Mouse (Mus musculus) lung, adult 2 months (tissue): Measurements from ENCODE around the gene Atf7ip.

Experiments
- CTCF ChIP-seq: fragments of 200-500 bp; IDR thresholded peaks from 2 replicates; pipeline ENCODE4 v1.5.1; 2011; ENCODE audit warnings: mild to moderate bottlenecking, low read length, control low read depth; ENCODE audit not compliant: insufficient read depth
- POLR2A ChIP-seq: fragments of 200-500 bp; IDR thresholded peaks from 2 replicates; pipeline ENCODE4 v1.6.1; 2011; ENCODE audit warnings: low read depth, mild to moderate bottlenecking, control low read depth, low read length, borderline replicate concordance; ENCODE audit errors: extremely low read depth

DNA sequence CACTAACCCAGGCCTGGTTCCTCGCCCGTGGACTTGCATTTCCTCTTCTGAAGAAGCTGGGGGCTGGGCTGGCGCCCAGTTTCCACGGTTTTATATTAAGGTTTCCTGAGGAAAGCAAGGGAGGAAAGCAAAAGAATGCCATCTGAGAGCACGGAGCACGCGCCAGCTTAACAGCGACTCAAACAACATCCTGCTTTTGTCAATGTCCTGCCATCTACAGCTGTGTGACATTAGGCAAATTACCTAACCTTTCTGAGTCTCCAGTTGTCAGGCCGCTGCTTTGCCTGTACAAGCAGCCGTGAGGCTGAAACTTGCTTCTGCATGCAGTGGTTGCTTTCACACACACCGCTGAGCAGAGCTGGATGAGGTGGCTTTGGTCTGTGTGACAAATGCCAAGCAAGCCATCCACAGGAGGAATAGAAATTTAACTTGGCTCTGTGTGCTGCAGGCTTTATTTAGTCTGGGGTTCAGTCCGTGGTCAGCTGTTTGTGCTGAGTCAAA, 41.8 kb upstream of the Atf7ip start:
- TF ChIP-seq POLR2A = 0 out of 2 replicates have a peak, but pooled peaks have one; percentile 16
- no peak for TF ChIP-seq CTCF
